Mouse (Mus musculus): ENCODE data around the gene Fam168a. TPM values are rescaled to one million over a fixed set of nuclear protein-coding genes. Genes with fewer than 3 reads are reported as not detected.

Fam168a gene
- total RNA-seq, 2 experiments from 2014 or later, result 46.7 to 51.2 TPM

GRCm38 (mm10) chr7:100774189-100774588 is 67.8 kb downstream of the Fam168a start:
- no peak for DNase-seq

DNA sequence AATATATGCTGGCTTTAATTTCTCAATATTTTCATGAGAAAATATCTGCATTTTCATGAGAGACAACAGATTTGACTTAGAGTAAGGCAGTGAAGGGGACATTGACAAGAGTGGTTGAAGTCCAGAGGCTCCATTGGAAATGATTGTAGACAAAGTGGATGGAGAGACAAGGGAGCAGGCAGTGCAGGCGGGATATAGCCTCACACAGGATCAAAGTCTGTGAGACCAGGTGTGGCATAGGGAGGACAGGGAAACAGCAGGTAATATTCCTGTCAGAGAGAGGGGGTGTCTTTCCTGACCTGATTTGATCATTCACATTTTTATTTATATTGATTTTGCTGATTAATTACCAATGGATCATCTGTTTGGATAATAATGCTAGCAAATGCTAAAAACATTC is 69.4 kb downstream of the Fam168a start:
- no peak for DNase-seq

GRCm38 (mm10) chr7:100780192-100780591 is 73.8 kb downstream of the Fam168a start:
- no peak for DNase-seq

DNA sequence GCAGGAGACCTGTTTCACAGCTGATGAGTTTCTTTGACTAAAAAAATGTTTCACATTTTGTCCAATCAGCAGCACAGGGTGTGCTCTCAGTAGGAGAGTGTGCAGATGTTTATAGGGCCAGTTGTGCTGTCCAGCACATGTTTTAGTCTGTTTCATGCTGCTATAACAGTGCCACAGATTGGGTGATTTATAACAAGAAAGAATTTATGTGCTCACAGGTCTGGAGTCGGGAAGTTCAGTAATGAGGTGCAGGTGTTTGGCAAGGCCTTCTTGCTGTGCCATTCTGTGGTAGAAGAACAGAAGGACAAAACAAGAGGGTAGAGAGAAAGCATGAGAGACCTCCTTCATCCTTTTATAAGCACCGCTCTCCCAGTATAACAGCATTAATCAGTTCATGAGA is 78.2 kb downstream of the Fam168a start:
- DNase-seq, result no peak

DNA sequence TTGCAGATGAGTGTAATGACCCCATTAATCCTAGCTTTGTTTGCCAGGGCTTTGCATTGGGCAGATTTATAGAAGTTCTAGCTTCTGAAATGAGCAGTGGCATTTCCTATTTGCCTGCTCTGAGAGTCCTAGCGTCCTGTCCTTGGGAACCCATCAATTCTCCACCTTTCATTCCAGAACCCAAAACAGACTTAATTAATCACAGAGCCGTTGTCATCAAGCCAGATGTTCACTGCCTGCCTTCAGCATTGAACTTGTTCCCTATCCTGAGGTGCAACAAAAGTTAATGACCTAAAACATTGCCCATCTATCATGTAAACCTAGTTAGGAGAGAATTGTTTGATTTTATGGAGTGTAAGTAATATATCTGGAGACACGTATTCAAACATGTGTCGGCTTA is 79.0 kb downstream of the Fam168a start:
- DNase-seq, result no peak

DNA sequence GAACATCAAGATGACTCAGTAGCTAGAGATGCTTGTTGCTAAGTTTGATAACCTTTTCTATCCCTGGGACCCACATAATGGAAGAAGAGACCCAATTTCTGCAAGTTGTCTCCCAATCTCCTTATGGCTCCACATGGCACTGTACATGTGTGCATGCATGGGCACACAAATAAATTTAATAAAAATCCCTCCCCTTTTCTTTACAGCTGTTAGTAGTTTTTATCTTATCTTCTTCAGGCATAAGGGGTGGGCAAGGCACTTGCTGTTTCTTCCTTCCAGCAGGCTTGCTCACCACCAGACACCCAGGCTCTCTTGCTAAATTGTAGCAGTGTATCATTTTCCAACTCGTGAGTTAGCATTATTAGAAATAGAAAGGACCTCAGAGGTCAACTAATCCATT is 79.6 kb downstream of the Fam168a start:
- DNase-seq, result no peak

- DNase-seq, result peak; percentile 38
Measured at GRCm38 (mm10) chr7:100788291-100788690, 81.9 kb downstream of the Fam168a start.

DNA sequence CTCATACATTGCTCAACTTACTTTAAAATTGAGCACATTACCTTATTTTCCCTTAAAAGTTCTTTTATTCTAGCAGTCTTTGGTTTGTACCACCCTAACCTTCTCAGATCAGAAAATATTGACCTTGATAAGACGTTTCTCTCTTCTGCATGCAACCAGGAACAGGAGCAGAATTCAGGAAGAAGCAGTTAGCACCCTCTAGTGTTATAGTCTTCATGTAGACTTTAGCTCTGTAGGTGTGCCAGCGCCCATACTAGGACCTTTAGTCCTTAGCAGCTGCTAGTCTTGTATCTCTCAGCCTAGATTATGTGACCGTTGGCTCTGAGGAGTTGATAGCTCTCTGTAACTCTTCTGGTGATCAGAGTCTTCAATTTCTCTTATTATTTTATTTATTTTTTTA is 92.4 kb downstream of the Fam168a start:
- DNase-seq, result no peak

GRCm38 (mm10) chr7:100805391-100805790 is 99.0 kb downstream of the Fam168a start:
- no peak for DNase-seq

DNA sequence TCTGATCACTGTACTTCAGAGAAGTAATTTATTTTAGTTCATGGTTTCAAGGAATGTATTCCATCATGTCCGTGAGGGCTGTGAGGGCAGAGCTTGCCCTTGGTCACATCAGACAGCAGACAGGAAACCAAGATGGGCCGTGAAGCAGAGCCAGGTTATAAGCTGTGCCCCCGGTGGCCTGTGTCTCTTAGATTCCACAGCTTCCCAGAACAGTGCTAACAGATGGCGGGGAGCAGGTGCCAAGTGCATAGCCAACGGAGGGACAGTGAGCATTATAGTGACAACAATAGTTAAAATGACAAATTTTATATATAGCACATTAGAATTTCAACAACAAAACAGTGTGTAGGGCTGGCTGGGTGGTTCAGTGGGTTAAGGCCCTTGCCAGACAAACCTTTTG is 105.5 kb downstream of the Fam168a start:
- DNase-seq, result no peak

- DNase-seq, result no peak
Measured at GRCm38 (mm10) chr7:100812641-100813040, 106.2 kb downstream of the Fam168a start.

GRCm38 (mm10) chr7:100815900-100816570 is 109.6 kb downstream of the Fam168a start:
- no peak for DNase-seq

GRCm38 (mm10) chr7:100816759-100817441 is 110.5 kb downstream of the Fam168a start:
- DNase-seq, result no peak

DNA sequence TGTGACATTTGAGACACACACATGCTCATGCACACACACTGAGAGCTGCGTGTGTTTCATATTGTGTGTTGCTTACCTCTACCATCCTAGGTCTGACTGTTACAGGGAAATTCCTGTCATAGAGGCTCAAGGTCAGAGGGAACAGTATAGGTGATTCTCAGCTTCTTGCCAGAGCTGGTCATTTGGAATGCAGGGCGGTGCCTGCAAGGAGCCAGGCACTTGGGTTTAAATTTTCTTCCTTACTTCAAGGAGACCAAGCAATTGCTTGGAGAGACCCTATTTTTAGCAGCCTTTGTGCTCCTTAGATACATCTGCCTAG is 111.0 kb downstream of the Fam168a start:
- no peak for DNase-seq

- peak; percentile 36 for DNase-seq
Measured at GRCm38 (mm10) chr7:100818401-100819064, 112.1 kb downstream of the Fam168a start.

DNA sequence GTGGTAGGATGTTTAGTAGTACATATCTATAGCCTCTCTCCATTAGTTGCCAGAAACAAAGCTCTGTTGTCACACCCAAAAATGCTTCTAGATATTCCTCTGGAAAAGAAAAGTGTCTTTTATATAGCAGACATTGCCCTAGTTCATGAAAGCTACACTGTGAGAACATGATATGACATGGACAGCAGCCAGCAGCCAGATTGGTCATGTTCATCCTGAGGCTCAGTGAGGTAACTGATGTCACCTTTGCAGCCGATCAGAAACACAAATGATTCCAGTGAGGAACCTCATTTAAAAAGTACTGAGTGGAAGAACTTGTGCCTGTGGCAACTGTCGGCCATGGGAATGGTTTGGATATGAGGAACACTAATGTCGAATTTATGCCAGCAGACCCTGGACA is 118.2 kb downstream of the Fam168a start:
- no peak for DNase-seq

DNA sequence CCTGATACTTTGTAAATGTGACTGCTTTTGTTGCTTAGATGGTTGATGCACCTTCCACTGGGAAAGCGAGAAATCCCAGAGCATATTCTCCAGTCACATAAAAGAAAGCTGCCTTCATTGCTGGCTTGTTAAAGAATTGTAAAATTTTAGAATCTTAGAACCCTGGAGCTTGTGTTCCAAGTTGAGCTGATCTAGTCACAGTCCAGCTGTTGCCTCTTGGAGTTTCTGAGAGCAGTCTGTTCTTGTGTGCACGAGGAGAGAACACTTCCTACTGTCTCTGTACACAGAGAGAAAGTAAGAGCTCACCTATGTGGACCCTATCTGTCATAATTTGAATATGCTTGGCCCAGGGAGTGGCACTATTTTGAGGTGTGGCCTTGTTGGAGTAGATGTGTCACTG is 122.1 kb downstream of the Fam168a start:
- no peak for DNase-seq

DNA sequence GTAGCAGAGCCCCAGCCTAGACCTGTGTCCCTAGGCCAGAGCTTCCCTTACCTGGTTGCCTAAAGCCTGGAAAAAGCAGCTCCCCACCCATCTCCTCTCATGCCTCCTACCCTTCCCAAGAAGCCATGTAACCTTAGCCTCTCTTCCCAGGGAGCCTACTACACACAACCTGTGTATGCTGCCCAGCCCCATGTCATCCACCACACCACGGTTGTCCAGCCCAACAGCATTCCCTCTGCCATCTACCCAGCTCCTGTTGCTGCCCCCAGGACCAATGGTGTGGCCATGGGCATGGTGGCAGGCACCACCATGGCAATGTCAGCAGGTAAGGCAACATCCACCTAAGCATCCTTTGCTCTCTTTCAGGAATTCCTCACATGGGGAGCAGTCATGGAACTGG is 127.4 kb downstream of the Fam168a start:
- no peak for DNase-seq

DNA sequence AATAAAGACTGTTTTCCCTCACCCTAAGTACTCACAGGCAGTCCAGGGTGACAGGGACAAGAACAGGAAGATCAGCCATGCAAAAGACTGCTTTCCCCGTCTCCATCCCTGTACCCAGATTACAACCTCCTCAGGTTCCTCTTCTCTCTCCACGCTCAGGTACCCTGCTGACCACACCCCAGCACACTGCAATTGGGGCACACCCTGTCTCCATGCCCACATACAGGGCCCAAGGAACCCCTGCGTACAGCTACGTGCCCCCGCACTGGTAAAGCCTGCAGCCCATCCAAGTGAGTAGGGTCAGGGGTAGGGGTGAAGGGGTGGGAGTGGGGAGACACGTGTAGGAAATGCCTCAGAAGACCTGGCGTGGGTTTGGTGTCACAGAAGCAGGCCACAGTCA is 128.7 kb downstream of the Fam168a start:
- no peak for DNase-seq

DNA sequence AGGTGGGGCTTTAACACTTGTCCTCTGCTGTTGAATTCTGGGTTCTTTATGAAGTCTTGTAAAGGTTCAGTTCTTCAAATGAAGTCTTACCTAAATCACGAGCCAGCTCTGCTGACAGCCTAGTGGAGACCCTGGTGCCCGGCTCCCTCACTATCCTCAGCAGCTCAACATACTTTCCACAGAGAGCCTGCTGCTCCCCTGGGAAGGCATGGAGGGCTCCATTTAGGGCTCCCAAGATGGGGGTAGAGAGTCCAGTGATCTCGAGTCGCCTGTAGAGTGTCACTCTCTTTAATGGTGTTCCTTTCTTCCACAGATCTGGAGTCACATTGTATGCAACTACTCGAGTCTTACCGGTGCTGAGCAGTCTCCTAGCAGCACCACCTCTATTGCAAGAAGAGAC is 129.3 kb downstream of the Fam168a start:
- no peak for DNase-seq

DNA sequence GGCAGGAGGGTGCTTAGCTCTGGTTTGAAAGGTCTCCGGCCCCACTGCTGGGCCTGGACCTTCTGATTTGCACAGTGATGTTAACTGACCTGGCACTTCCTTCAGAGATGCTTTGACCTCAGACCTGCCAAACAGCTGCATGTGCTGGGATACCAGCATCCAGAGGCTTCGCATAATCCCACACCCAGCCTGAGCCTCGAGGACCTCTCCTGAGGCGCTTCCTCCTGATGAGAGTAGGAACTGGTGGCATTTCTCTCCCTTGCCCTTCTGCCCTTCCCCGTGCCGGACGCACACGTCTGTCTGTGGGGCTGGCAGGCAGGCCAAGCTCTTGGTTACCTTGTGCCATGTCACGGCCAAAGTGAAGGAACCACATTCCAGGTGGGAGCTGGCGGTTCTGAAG is 130.2 kb downstream of the Fam168a start:
- no peak for DNase-seq

DNA sequence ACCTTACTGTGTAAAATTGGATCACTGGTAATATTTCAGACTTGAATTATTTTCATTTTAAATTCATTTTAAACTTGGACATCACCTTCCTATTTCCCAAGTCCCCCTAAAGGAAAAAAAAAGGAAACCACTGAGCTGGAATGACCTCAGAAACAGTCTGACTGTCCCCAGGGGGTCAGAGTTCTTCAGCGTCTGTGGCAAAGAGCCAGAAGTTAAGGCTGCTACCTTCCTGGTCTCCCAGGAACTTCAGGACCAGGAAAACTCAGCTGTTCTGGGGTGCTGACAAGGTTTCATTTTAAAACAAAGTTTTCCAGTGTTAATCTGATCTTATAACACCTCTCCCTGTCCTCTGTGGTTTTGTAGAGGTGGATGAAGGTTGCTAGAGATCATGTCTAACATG is 131.3 kb downstream of the Fam168a start:
- DNase-seq, result no peak

GRCm38 (mm10) chr7:100839632-100840402 is 133.4 kb downstream of the Fam168a start:
- DNase-seq, result peak; percentile 30
